Mouse (Mus musculus) heart, postnatal 4 days (tissue): ENCODE measurements around the gene Tgfbr2. TPM values are rescaled to one million over a fixed set of nuclear protein-coding genes. Genes with fewer than 3 reads are reported as not detected.

ENCODE experiments used
- DNase-seq: peaks from one replicate; pipeline ENCODE4 v3.0.0; 2021
- total RNA-seq, 2 experiments: library from RNA; stranded (reverse); gene quantifications; 2 replicates each; pipeline ENCODE4 v1.2.3; 2021

Gene Tgfbr2
- total RNA-seq, 2 experiments from 2014 or later = 59.7 to 59.9 TPM

GRCm38 (mm10) chr9:116193535-116193881, 18.3 kb upstream of the Tgfbr2 start:
- no peak for DNase-seq

- no peak for DNase-seq
Observed at GRCm38 (mm10) chr9:116192826-116193534, 17.8 kb upstream of the Tgfbr2 start.

GRCm38 (mm10) chr9:116192253-116192652, 17.1 kb upstream of the Tgfbr2 start:
- no peak for DNase-seq

- DNase-seq = no peak
Observed at GRCm38 (mm10) chr9:116189831-116190230, 14.7 kb upstream of the Tgfbr2 start.

- DNase-seq = no peak
Observed at GRCm38 (mm10) chr9:116188952-116189666, 13.9 kb upstream of the Tgfbr2 start.

- DNase-seq = no peak
Observed at GRCm38 (mm10) chr9:116187181-116187731, 12.1 kb upstream of the Tgfbr2 start.

GRCm38 (mm10) chr9:116184903-116185302, 9.7 kb upstream of the Tgfbr2 start:
- DNase-seq = no peak

GRCm38 (mm10) chr9:116183035-116183434, 7.9 kb upstream of the Tgfbr2 start:
- no peak for DNase-seq

GRCm38 (mm10) chr9:116181608-116182007, 6.4 kb upstream of the Tgfbr2 start:
- DNase-seq = no peak

- DNase-seq = no peak
Observed at GRCm38 (mm10) chr9:116178151-116178550, 3.0 kb upstream of the Tgfbr2 start.

- DNase-seq = no peak
Observed at GRCm38 (mm10) chr9:116177108-116177507, 1.9 kb upstream of the Tgfbr2 start.

- no peak for DNase-seq
Observed at GRCm38 (mm10) chr9:116175488-116176115, 442 bp upstream of the Tgfbr2 start.

- no peak for DNase-seq
Observed at GRCm38 (mm10) chr9:116173473-116174170, 1.5 kb downstream of the Tgfbr2 start.

GRCm38 (mm10) chr9:116173059-116173458, 2.1 kb downstream of the Tgfbr2 start:
- DNase-seq = no peak

GRCm38 (mm10) chr9:116169067-116169466, 6.1 kb downstream of the Tgfbr2 start:
- DNase-seq = no peak

- no peak for DNase-seq
Observed at GRCm38 (mm10) chr9:116167304-116167880, 7.8 kb downstream of the Tgfbr2 start.

GRCm38 (mm10) chr9:116166363-116166762, 8.8 kb downstream of the Tgfbr2 start:
- no peak for DNase-seq

- no peak for DNase-seq
Observed at GRCm38 (mm10) chr9:116163883-116164282, 11.3 kb downstream of the Tgfbr2 start.

- DNase-seq = no peak
Observed at GRCm38 (mm10) chr9:116162866-116163374, 12.2 kb downstream of the Tgfbr2 start.

- no peak for DNase-seq
Observed at GRCm38 (mm10) chr9:116160860-116161259, 14.3 kb downstream of the Tgfbr2 start.

- DNase-seq = no peak
Observed at GRCm38 (mm10) chr9:116160067-116160466, 15.1 kb downstream of the Tgfbr2 start.

- no peak for DNase-seq
Observed at GRCm38 (mm10) chr9:116156501-116156900, 18.7 kb downstream of the Tgfbr2 start.
